Mouse (Mus musculus) kidney, adult 2 months (tissue): Measurements from ENCODE around the gene Nfkbil1.

ENCODE experiments used
- CTCF ChIP-seq: fragments of 200-500 bp; conservative IDR thresholded peaks from 2 replicates; pipeline ENCODE4 v1.5.1; 2011; ENCODE audit warnings: low read depth, mild to moderate bottlenecking, control low read depth, low read length, moderate library complexity, mixed read lengths; ENCODE audit not compliant: insufficient read depth, insufficient read length
- POLR2A ChIP-seq: fragments of 200-500 bp; IDR thresholded peaks from one replicate; pipeline ENCODE4 v1.6.1; 2011; ENCODE audit warnings: low read depth, low read length, control low read depth

GRCm38 (mm10) chr17:35225456-35225855 is 10.1 kb downstream of the Nfkbil1 start:
- TF ChIP-seq CTCF (no peak), POLR2A (no peak)
